Mouse (Mus musculus): ENCODE data around the gene Slc22a1.
"Not testable (repeated sequence)": the region's sequence is repeated elsewhere in the genome, so short reads cannot be mapped to it uniquely, and the experiment has no call there.

Slc22a1 gene

DNA sequence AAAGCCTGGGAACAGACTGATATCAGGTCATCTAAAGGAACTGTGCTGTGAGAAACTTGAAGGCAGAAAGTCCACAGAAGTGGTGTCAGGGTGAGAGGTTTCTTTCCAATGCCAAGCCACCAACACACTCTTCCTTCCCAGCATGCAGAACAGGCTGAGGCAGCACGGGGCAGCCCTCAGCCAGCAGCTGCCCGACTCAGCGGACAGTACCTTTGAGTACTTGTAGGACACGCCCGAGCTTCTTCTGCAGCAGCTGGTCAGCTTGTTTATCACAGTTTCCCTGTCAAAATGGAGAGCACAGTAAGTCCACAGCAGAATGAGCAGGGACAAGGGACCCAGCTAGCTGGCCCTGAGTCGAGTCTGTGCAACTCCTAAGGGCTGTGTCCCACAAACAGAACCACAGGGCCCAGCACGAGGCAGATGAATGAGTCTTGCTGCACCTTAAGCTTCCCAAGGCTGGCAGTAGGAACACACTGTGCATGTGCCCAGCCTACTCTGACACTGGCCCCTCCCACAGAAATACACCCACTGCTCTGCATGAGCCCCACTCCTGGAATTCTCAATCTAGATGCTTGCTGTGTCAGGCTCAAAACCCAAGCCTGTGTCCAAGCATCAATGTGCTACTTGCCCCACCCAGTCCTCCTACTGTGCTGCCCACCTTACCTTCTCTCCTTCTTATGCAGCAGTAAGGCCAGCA lies 9.4 kb upstream of the Slc22a1 start:
- peak; percentile 35 for DNase-seq (ENCODE audit: low read depth, low spot score)

DNA sequence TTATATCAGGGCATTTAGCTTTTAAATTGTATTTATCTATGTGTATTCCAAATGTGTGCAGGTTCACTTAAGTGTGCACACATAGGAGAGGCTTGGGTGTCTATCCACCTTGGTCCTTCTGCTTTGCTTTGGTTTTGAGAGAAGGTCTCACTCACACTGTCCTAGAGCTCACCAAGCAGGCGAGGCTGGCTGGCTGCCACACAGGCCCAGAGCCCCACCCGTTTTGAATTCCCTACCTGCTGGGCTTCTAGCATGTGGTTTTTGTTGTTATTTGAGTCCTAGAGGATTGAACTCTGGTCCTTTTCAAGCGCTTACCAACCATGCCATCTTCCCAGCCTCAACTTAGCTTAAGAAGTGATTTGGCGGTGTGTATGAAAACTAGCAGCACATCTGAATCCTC lies 8.8 kb upstream of the Slc22a1 start:
- peak; percentile 39 for DNase-seq (ENCODE audit: low read depth, low spot score)

DNA sequence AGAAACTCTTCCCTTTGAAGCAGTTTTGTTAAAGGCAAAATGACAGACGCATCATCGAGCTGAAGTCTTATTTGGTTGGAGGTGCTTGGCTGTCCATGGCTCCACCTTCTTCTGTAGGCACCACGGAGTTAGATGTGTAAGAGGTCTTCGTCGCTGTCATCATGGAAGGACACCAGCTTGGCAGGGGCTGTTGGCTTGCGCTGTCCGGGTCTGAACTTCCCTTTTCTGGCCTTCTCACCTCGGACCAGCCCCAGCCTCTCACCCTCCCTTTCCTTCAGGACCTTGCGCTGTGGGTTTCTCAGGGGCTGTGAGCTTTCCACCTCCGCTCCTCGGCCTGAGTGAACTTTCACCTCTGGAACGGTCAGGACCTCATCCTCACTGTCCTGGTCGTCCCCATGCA lies 8.0 kb upstream of the Slc22a1 start:
- DNase-seq (ENCODE audit: low read depth, low spot score), result no peak

DNA sequence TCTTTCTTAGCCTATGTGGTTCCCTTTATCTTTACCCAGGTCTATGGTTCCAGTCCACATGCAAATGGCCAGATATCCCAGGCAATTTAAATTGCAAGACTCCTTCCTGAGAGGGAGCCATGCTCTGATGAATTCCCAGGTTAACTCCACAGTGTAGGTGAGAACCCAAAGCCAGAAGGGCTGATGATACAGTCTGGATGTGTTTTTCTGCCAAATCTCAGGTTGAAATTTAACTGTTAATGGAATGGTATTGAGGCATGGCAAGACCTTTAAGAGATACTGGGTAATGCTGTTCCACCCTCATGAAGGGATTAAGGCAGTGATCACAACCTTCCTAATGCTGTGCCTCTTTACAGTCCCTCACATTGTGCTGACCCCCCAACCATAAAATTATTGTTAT lies 2.6 kb upstream of the Slc22a1 start:
- no peak for DNase-seq (ENCODE audit: low read depth, low spot score)

DNA sequence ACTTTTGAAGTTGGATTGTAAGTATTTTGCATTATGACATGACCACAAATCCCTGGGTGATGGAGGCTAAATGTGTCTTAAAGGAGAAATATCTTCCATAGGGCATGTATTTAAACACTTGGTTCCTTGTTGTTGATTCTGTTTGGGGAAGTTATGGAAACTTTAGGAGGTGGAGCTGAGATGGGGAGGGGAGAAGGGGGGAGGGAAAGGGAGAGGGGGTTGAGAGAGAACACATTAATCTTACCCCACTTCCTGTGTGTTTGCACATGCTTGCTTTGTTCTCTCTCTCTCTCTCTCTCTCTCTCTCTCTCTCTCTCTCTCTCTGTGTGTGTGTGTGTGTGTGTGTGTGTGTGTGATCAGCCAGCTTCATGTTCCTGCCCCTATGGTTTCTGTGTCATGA lies 1.5 kb upstream of the Slc22a1 start:
- DNase-seq (ENCODE audit: low read depth, low spot score), result no peak

DNA sequence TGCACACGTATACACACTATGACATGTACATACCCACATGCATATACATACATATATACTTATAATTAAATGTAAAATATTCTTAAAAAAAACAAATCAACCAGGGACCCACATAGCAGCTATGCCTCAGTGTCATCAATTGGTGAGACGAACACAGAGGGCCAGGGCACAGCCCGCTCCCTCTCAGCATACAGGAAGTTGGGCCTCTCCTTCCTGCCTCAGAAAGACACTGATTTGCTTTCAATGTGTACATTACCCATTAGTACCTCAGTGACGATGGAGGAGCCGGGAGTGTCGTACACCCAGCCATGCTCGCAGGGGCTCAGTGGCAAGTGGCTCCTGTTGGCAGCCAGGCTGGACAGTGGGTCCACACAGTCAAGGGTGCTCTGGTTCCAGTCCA lies 649 bp downstream of the Slc22a1 start:
- DNase-seq (ENCODE audit: low read depth, low spot score), result not testable (repeated sequence)

DNA sequence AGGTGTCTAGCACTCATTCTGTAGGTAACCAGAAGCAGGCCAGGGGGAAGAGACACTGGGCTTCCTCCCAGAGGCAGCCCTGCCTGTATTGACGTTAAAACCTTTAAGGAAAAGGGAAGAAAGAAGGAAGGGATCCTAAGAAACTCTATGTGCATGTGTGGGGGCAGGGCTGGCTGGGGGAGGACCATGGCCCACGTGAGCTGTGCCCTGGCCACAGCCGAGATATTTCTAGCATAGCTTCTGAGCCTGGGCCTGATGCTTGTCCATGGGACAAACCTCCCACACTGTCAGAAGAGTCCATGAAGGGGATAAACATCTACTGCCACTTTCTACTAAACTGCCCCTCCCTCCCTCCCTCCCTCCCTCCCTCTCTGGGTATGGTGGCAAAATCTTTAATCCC lies 1.8 kb downstream of the Slc22a1 start:
- no peak for DNase-seq (ENCODE audit: low read depth, low spot score)

DNA sequence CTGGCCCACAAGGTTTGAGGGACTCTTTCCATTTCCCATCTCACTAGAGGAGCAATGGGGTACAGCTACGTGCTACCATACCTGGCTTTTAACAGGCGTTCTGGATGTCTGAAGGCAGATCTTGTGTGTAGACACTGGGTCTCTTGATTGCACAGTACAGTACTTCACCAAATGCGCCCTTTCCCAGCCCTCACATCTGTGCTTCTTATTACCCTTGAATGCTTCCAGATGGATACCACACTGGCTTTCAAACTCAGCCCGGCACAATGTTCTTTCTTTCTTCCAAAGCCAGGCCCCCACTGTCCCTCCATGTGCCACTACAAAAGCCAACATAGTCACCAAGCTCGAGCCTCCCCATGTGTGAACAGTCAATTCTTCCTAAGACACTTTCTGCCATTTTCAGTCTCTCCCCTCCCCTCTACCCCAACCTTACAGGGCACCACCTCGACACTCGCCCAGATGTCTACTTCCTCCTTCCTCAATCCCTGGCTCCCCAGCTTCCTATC lies 3.3 kb downstream of the Slc22a1 start:
- no peak for DNase-seq (ENCODE audit: low read depth, low spot score)

DNA sequence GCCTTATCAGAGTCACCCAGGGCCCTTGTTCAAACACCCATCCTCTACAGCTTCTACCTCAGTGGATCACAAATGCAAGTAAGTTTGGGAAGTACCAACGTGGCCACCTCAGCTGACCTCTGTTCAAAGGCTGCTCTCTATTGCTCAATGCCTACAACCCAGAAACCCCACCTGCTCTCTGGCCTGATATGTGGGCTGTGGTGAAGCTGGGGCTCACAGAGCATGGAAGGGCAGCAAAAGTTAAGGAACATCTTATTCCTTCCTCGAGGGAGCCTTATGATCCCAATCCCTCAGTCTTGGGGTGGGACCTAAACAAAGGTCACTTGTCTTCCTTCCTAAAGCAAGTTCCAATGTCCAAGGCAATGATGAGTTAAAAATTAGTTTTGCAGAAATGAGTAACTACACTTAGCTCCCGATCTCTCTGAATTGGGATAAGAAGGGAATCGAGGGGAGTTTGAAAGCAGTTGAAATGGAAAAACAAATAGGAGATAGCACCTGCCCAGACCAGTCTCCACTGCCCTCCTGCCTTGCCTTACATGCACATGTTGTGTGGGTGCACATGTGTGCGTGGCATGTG lies 4.5 kb downstream of the Slc22a1 start:
- no peak for DNase-seq (ENCODE audit: low read depth, low spot score)

DNA sequence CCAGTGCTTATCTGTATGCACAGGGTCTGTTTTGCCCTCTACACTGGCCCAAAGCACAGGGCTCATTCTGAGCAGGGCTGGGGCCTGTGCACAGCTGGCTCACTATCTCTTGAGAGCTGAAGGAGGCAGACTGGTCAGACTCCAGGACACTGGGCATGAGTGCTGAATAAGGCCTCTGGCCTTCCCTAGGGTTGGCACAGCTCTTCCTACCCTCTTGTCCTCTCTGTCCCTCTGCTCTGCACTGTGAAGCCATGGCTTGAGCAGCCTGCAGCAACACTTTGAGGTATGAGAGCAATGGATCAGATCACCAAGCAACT lies 6.3 kb downstream of the Slc22a1 start:
- no peak for DNase-seq (ENCODE audit: low read depth, low spot score)

DNA sequence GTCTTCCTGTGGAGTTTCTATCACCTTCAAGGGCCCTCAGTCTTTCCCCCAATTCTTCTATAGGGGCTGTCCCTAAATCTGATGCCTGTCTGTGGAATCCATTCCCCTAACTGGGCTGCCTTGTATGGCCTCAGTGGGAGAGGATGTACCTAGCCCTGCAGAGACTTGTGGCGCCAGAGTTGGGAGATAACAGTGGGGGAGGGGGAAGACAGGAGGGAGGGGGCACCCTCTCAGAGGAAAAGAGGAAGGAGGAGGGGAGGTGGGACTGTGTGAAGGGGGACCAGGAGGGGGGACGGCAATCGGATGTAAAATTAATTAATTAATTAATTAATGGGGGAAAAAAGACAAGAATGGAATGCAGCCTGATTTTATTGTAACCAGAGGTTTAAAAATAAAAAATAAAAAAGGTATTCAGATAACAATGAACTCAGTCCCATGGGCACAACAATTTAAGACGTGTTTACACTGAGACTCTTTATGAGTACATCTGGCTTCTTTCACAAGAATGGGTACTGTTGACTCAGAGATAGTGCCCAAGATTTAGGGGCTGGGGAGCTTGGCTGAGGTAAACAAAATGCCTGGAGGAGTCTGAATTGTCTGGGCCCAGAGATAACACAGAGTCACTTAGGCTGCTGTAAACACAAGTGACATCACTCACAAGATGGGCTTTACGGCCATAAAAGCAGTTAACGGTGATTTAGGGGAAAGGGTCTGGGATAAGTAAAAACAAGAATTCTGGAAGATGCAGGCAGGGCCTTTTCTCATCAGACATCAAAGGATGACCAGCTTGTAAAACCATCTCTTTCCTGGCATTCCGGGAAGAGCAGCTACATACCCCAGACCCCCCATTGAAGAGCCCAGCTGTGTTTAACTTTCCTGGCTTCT lies 6.9 kb downstream of the Slc22a1 start:
- no peak for DNase-seq (ENCODE audit: low read depth, low spot score)

DNA sequence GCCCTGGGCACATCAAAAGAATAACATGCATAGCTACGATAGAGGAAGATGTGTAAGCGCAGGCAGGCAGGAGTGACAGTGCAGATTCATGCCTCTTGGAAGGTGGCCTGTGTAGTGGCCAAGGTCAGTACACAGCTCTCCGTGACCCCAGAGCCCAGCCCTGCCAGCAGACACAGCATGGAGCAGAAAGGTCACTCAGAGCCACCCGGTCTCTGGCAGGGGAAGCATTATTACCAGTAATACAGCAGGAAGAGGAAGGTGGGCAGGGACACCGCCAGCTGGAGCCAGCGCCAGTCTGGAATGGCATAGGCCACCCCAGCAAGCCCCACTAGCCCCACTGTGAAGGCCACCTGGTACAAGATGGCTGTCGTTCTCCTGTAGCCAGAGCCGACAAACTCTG lies 11.5 kb downstream of the Slc22a1 start:
- DNase-seq (ENCODE audit: low read depth, low spot score), result peak; percentile 85

DNA sequence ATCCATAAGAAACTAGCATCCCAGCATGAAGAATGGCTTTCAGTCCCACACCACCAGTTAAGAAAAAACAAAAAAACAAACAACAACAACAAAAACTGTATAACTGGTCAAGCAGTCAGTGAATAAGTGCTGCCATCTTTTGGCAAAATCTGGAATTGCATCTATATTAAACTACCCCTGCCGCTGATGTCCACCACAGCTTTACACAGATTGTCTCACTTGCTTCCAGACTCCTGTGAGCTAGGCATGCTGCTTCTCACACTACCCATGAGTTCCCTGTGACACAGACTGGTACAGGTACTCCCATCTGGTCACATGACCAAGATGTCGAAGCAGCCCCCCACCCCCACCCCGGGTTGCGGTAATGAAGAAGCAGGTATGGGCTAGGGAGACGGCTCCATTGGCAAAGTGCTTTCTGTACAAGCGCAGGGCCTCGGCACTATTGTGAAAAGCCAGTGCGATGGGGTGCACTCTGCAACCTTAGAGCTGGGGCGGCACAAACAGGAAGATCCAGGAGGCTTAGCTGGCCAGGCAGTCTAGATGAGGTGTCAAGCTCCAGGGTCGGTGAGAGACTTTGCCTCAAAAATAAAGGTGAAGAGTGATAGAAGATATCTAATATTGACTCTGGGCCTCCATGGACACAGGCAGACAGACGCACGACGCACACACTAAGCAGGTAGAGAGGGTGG lies 14.9 kb downstream of the Slc22a1 start:
- peak; percentile 58 for DNase-seq (ENCODE audit: low read depth, low spot score)

DNA sequence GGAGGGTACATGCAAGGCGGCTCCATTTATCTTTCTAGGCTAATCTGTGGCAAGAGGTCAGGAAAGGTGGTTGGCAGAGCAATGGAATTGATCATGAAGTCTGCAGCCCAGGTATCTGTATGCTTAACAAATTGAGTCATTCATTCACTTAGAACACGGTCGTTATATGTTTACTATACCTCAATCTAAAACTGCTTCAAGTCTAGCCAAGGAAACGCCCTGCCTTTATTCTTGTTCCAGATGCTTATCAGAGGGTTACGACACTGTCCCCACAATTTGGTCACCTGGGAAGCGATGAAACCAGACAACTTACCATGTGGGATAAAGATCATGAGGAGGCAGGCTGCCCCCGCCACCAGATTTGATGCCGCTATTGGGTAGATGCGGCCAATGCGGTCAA lies 16.4 kb downstream of the Slc22a1 start:
- no peak for DNase-seq (ENCODE audit: low read depth, low spot score)

DNA sequence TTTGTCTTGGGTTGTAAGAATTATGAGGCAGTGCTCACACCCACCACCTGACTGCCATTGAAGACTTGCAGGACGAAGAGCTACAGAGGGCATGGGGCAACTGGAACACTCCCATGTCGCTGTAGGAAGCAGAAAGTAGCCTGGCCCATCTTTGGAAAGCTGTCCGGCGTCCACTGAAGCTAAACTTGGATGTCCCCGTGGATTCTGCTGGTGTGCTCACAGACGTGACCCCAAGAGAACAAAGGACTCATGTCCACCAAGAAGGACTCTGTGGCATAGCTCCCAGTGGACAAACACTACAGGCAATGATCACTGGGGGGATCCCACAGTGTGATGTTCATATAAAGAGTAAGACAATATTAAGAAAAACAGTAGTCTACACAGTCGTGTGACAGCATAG lies 16.8 kb downstream of the Slc22a1 start:
- DNase-seq (ENCODE audit: low read depth, low spot score), result no peak

DNA sequence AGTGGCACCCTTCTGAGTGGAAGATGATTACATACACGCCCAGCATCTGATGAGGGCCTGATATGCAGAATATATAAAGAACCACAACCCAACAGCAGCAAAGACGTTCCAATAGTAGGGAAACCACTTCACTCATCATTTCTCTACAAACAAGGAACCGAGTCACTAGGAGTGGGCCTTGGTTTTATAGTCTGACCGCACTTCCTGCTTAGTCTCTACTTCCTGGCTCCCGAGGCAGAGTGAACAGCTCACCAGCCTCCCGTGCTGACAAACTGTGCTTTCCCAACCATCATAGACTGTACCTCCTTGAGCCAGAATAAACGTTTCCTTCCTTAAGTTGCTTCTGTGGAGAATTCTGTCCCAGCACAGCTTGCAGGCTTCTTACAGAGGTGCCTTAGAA lies 19.8 kb downstream of the Slc22a1 start:
- no peak for DNase-seq (ENCODE audit: low read depth, low spot score)

DNA sequence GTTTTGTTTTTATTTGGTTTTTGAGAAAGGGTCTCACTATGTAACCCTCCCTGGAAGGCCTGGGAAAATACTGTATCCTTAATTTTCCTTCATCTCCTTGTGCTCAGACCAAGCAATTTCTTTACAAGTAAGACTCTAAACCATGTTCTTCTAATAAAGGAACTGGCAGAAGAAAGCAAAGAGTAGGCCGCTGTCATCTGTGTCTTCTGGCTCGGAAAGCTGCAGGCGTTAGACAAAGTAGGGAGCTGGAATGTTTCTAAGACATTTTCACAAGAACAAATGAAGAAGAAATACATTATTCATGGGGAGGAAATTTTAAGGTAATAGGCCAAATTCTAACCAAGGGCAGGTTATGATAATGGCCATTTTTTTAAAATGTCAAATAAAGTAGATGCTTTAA lies 21.6 kb downstream of the Slc22a1 start:
- peak; percentile 75 for DNase-seq (ENCODE audit: low read depth, low spot score)

DNA sequence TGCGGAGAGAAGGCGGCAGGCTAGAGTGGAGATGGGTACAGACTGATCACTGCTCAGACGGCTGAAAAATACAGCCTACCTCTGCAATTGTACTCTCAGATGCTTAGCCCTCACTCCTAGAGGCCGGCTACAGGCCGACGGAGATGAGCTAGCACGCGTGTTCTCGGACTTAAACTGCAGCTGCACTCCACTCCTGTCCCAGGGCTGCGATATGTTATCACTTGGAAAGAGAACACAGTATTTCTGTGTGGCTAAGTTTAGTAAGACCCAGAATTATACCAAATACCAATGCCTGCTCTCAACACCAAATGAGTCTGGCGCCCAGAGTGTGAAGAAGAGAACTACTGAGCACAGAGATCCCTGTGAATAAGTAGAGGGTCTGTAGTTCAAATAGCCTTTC lies 23.0 kb downstream of the Slc22a1 start:
- DNase-seq (ENCODE audit: low read depth, low spot score), result peak; percentile 20

DNA sequence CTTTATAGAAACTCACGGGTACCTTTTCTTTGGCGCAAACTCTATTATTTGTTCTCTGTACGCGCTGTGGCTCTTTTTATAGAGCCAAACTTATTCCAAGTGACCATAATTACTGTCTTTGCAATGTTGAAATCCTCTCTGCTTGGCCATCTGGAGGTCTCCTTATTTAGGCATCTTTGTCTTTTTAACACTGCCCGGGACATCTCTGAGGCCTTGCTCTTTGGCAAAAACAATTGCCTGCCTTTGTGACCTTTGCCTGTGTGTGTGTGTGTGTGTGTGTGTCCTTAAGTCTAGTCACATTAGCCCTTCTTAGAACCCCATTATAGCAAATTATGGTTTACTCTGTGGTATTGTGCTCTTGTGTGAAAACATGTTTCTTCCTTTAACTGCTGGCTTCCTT lies 30.2 kb downstream of the Slc22a1 start:
- peak; percentile 14 for DNase-seq (ENCODE audit: low read depth, low spot score)

DNA sequence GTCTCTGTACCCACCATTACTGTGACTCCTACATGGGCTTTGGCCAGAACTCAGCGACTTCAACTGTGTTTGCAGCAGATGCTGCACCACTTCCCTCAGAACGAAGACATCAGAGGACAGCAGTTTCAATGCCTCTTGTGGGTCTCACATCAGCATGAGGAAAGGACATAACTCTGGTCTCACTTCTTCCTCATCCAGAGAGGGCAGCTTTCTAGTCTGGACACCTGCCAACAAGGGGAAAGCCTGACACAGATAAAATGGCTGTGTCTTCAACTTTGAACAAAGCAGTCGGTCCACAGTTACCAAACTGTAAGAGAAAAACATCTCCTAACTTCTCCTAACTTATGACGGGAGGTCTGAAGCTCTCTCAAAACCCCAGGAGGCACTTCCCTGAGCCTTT lies 34.5 kb downstream of the Slc22a1 start:
- DNase-seq (ENCODE audit: low read depth, low spot score), result no peak

DNA sequence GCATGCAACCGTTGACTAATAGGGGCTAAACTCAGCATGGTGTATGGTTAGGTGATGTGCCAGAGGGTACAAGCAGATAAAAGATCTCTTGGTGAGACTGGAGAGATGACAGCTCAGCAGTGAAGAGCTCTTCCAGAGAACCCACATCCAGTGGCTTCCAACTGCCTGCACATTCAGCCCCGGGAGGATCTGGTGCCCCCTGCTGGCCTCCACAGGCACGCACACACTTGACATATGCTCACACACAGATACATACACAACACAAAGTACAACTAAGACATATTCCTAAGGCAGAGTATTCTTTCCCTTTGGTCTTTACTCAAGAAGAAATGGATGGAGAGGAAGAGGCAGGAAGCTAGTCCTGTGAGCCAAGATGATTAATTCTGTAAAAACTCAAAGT lies 36.0 kb downstream of the Slc22a1 start:
- no peak for DNase-seq (ENCODE audit: low read depth, low spot score)

DNA sequence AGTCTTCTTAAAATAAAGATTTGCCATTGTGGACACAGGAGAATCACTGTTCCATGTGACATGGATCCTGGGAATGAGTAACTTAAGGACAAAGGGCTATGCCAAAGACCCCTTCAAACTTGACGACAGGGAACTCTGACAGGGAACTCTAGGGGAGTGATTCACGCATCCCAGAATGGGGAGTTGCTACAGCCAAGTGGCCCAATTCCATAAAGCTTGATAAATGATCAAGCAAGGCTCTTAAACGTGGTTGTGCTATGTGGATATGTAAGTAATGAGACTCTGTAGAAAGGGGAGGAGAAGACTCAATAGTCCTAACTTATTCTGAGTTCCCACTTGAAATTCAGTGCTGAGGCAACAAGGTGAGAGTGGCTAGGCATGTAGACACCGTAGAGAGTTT lies 40.8 kb downstream of the Slc22a1 start:
- DNase-seq (ENCODE audit: low read depth, low spot score), result no peak

Measured in brain, adult 2 months (tissue).